Mouse (Mus musculus): Measurements from ENCODE around the gene Ldb3.

The Ldb3 gene

DNA sequence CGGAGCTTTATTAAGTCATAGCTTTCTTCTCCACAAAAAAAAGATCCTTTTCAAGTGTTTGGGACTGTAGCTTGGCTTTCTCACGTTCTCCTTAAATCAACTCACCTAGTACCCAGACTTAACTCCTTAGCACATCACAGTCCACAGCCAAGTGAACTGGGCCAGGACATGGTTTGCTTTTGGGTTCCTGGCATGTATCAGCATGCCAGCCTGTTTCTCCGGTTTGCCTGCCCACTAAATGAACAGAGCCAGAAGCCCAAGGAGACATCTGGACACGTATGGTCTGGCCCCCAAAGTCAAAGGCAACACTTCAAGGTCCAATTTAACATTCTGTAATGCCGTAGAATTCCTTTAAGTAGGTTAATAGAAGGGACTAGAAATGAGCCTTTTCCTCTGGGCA is 84.1 kb downstream of the Ldb3 start:
- no peak for DNase-seq

- no peak for DNase-seq
Observed at GRCm38 (mm10) chr14:34503759-34504158, 84.7 kb downstream of the Ldb3 start.

- no peak for DNase-seq
Observed at GRCm38 (mm10) chr14:34503325-34503647, 85.2 kb downstream of the Ldb3 start, which contains the start of gene Bmpr1a. TSS of gene Bmpr1a (minus strand) at chr14:34503341.

- peak; percentile 86 for DNase-seq
Observed at GRCm38 (mm10) chr14:34502475-34503324, 85.8 kb downstream of the Ldb3 start.

- DNase-seq: peak; percentile 39
Observed at GRCm38 (mm10) chr14:34501804-34502474, 86.5 kb downstream of the Ldb3 start.

- no peak for DNase-seq
Observed at GRCm38 (mm10) chr14:34501447-34501803, 87.1 kb downstream of the Ldb3 start.

DNA sequence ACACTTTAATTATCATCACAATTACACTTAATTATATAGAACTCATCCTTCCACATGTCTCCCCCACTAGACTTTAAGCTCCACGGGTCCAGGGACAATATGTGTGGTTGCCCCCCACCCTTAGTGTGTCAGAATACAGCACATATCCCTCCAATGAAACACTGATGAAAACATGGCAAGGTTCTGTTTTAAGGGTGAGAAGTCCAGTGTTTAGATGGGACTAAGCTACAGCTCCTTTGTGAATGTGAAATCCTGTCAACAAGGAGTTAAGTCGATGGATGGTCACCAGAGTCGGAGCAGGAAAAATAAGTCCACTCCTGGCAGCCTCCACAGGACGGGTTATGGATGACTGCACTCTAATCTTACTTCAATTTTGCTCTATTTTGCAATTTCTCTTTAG is 88.2 kb downstream of the Ldb3 start:
- DNase-seq: no peak

DNA sequence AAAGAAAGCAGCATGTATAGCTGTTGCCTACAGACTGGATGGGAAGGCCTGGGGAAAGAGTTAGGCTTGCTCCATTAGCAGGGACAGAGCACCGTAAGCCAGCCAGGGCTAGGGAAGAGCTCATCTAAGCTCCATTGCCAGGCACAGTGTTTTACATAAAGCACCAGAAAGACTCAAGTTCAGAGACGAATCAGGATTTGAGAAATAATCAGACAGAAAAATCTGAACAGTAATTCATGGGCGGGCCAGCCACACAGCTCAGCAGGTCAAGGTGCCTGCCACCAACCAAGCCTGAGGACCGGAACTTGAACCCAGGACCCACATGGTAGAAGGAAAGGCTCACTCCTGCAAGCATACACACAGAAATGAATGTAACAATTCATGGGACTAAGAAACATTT is 88.8 kb downstream of the Ldb3 start:
- DNase-seq: no peak

- no peak for DNase-seq
Observed at GRCm38 (mm10) chr14:34497346-34497745, 91.1 kb downstream of the Ldb3 start.

DNA sequence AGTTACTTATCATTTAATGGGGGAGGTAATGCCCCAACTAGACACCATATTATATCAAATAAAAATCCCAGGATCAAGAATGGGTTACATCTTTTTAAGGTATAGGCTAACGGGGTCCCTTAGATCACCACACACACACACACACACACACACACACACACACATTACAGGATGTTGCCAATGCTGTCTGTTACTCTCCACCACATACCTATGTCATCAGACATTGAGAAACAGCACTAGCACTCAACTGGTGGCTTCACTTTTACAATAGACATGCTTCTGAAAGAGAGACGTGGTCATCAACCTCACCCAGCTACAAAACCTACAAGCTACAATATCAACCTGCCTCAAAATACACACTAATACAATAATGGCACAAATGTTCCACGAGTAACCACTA is 94.8 kb downstream of the Ldb3 start:
- no peak for DNase-seq

DNA sequence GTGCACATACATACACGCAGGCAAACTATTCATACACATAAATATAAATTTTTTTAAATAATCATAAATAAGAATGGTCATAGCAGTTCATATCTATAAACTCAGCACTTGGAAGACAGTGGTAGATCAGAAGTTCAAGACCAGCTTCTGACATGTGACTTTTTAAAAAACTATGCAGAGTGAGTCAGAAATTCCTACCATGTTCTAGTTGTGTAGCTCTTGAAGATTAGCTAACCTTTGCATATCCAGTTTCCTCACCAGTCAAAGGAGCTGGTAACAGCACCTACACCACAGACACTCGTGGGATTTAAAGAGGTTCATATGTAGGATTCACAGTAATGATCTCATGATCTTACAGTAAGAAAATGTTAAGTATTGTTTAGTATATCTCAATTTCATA is 95.8 kb downstream of the Ldb3 start:
- no peak for DNase-seq

DNA sequence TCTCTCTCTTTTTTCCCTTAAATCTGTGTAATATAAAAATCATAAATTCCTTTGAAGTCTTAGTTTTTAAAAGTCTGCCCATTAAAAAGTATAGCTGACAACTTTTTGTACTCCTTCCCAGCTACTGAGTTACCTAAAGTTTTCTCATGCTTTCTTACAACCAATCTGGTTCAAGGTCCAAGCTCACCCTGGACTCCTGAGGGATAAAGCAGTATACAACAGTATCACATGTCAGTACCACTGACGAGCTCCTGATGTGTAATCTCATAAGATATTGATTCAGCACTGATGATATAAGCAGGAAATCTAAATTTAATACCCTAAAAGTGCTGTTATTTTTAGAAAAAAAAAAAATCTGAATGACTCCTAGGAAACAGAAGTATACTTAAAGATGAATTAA is 97.5 kb downstream of the Ldb3 start:
- DNase-seq: no peak

DNA sequence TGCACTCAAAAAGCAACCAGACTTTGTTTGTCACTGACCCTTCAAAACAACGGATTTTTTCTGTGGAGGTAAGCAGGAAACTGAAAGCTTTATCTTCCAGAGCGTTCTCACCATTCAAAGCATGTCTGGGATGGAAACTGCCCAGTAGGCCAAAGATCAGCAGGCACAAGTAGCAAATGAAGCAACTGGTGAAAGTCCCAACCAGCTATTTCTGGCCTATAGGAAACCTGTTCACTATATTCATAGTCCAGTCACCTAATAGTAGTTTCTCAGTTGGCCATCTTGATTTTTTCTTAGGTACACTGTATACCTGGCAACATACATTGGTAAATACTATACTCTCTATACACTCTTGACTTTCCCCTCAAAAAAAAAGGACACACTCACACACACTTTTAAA is 98.6 kb downstream of the Ldb3 start:
- no peak for DNase-seq

GRCm38 (mm10) chr14:34486169-34486568 is 102.3 kb downstream of the Ldb3 start:
- no peak for DNase-seq

DNA sequence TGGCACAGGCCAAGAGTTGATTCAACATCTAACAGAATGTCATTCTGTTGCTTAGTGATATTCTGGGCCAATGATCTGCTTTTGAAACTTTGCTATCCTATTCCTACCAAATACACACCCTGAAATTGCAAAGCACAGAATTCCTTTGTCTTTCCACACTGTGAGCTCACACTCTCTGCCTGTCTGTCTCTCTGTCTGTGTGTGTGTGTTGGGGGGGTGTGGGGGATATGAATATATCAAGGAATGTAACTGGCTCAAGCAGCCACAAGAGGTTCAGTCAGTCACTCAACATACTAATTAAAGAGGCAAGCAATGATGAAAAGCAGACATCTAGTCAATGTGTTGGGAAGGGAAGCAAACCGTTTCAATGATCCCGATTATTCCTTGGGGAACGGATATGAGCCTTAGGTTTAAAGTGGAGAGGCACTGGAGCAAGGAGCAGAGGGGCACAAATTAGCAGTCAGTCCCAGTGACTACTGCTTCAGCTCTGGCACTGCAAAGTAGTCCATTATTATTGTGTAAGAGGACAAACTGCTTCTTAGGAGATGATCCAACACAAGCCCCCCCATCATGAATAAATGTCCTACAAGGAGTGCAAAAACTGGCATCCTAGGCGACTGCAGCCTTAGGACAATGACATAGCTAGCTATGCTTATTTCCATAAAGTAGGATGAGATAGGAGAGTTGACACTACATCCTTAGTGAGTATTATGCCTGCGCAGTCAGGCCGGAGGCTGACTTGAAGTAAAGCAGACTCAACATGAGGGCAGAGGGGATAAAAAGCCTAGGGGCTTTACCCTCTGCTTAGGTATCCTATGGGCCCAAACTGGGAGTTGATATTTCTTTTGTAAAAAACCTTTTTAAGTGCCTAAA is 104.8 kb downstream of the Ldb3 start:
- DNase-seq: no peak
